Mouse (Mus musculus) retina, adult 2 months (tissue): Measurements from ENCODE around the gene Bach2.
A peak's percentile ranks its signal among the peaks of the same experiment; 100 is the strongest.

Experiments used
- DNase-seq: peaks from one replicate; pipeline ENCODE4 v3.0.0-alpha.2; 2012; ENCODE audit warnings: low read depth, low spot score

The Bach2 gene

GRCm38 (mm10) chr4:32564416-32564815, 325.8 kb downstream of the Bach2 start:
- no peak for DNase-seq

GRCm38 (mm10) chr4:32564918-32565317, 326.3 kb downstream of the Bach2 start:
- DNase-seq: no peak

- DNase-seq: no peak
These were observed 330.4 kb downstream of the Bach2 start for GRCm38 (mm10) chr4:32569054-32569453.

- no peak for DNase-seq
These were observed 331.7 kb downstream of the Bach2 start for GRCm38 (mm10) chr4:32569995-32570938.

GRCm38 (mm10) chr4:32570939-32571317, 332.3 kb downstream of the Bach2 start:
- no peak for DNase-seq

GRCm38 (mm10) chr4:32571441-32571840, 332.8 kb downstream of the Bach2 start:
- DNase-seq: no peak

- DNase-seq: peak; percentile 36
These were observed 333.5 kb downstream of the Bach2 start for GRCm38 (mm10) chr4:32572118-32572517.

- no peak for DNase-seq
These were observed 335.0 kb downstream of the Bach2 start for GRCm38 (mm10) chr4:32573586-32573985.

GRCm38 (mm10) chr4:32574604-32575003, 336.0 kb downstream of the Bach2 start:
- no peak for DNase-seq

- no peak for DNase-seq
These were observed 336.6 kb downstream of the Bach2 start for GRCm38 (mm10) chr4:32575165-32575564.

GRCm38 (mm10) chr4:32579850-32580249, 341.2 kb downstream of the Bach2 start:
- DNase-seq: no peak

- no peak for DNase-seq
These were observed 345.6 kb downstream of the Bach2 start for GRCm38 (mm10) chr4:32584181-32584580.

- DNase-seq: peak; percentile 37
These were observed 348.0 kb downstream of the Bach2 start for GRCm38 (mm10) chr4:32586596-32586995.

- DNase-seq: no peak
These were observed 348.9 kb downstream of the Bach2 start for GRCm38 (mm10) chr4:32587543-32587942.

GRCm38 (mm10) chr4:32588237-32588636, 349.6 kb downstream of the Bach2 start:
- no peak for DNase-seq

GRCm38 (mm10) chr4:32601135-32601534, 362.5 kb downstream of the Bach2 start:
- DNase-seq: no peak

GRCm38 (mm10) chr4:32602660-32603059, 364.1 kb downstream of the Bach2 start, which contains the start of gene Gja10:
Gja10 (minus strand) TSS chr4:32602760.
- DNase-seq: no peak

- peak; percentile 96 for DNase-seq
These were observed 376.7 kb downstream of the Bach2 start, which contains the start of gene Casp8ap2 for GRCm38 (mm10) chr4:32615034-32615881. Casp8ap2 (plus strand) TSS chr4:32615451.

- DNase-seq: no peak
These were observed 383.0 kb downstream of the Bach2 start for GRCm38 (mm10) chr4:32621637-32622036.
